Mouse (Mus musculus): ENCODE data around the gene Rps3.

DNA sequence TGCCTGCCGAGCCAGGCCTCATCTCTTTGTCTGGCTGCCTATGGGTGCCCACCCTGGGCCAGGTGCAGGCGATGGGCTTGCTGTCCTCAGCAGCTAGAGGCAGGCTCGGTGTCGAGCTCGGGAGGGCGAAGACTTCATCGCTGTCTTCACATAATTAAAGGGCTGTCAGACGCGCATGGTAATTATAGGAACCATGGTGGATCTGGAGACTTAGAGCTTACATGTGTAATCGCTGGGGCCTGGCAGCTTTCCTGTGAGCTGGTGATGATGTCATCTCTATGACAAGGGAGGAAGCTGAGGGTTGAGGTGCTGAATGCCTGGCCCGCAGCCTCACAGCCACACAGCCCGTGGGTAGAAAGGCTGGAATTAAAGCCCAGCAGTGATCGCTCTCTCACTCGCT lies 51.3 kb downstream of the Rps3 start:
- TF ChIP-seq CTCF (IDR thresholded peaks at IDR 0.05; ENCODE audit: low read depth): no peak
- no peak for TF ChIP-seq EP300 (IDR thresholded peaks at IDR 0.05; ENCODE audit: low read depth)
